Mouse (Mus musculus): Measurements from ENCODE around the gene Rbm34. TPM values are rescaled to one million over a fixed set of nuclear protein-coding genes. Genes with fewer than 3 reads are reported as not detected.

Gene Rbm34
- total and polyA plus RNA-seq, 3 experiments = 24.8 to 42.7 (median 42.3) TPM

GRCm38 (mm10) chr8:126920845-126921244, 50.0 kb downstream of the Rbm34 start:
- H3K4me3 ChIP-seq (replicated peaks in 1 of 3; ENCODE audit: low read depth in 2 of 3, low read length in 2 of 3, poor library complexity in 1 of 3) = no peak overlapping the region

GRCm38 (mm10) chr8:126920386-126920785, 50.5 kb downstream of the Rbm34 start:
- in situ Hi-C loops (cut with MboI; ENCODE audit: low pct_ligation_motif_present, low pct_unique_long_range_greater_than_20kb, low sequenced_read_pairs) = loop anchor here (10.0 kb wide), 1 partner anchor 326 kb away; the partner anchor contains the start of gene Irf2bp2
- Histone ChIP-seq H3K9me3 (replicated peaks; ENCODE audit: low read length) (no peaks in the 10 kb centered on the region), H3K4me1 (ENCODE audit: control insufficient read depth in 1 of 2, insufficient read depth in 2 of 2) (peaks cover 9 to 28% of the 10 kb centered on the region in 2 experiments; a peak in 3 of 4 replicates), H3K27ac (ENCODE audit: insufficient read depth, low read depth) (no peak overlapping the region), H3K4me3 (replicated peaks in 1 of 3; ENCODE audit: low read depth in 2 of 3, low read length in 2 of 3, poor library complexity in 1 of 3) (no peak overlapping the region), H3K79me2 (replicated peaks; ENCODE audit: control insufficient read depth, extremely low read depth, insufficient read depth, poor library complexity, severe bottlenecking) (no peaks in the 10 kb centered on the region), H3K36me3 (replicated peaks in 1 of 2; ENCODE audit: control insufficient read depth in 1 of 2, insufficient read depth in 1 of 2, low read length in 1 of 2) (peaks cover 11 to 45% of the 10 kb centered on the region in 2 experiments), H3K9ac (ENCODE audit: insufficient read depth, low read depth) (peak overlapping the region; percentile 11; the same call in 1 of the 2 replicates), H3K4me2 (ENCODE audit: insufficient read depth, low read depth, poor library complexity, severe bottlenecking) (no peak overlapping the region), H3K27me3 (replicated peaks) (no peaks in the 10 kb centered on the region)
- no peak for DNase-seq (ENCODE audit: extremely low read depth)
- TF ChIP-seq MAFK (IDR thresholded peaks at IDR 0.05; ENCODE audit: insufficient replicate concordance, low read length) = no peak
- TF ChIP-seq POLR2AphosphoS2 (IDR thresholded peaks at IDR 0.05; ENCODE audit: low read depth, low read length) = no peak
- no peak for TF ChIP-seq ZC3H11A (IDR thresholded peaks at IDR 0.05; ENCODE audit: low read depth, low read length)
- TF ChIP-seq BHLHE40 (IDR thresholded peaks at IDR 0.05; ENCODE audit: low read depth, low read length) = no peak
- TF ChIP-seq ETS1 (conservative IDR thresholded peaks at IDR 0.05; ENCODE audit: low read depth, low read length) = no peak
- no peak for TF ChIP-seq SMC3 (IDR thresholded peaks at IDR 0.05; ENCODE audit: low read depth, low read length)
- TF ChIP-seq RAD21 (IDR thresholded peaks at IDR 0.05; ENCODE audit: low read depth, low read length) = no peak
- no peak for TF ChIP-seq MXI1 (IDR thresholded peaks at IDR 0.05; ENCODE audit: low read depth, low read length)
- no peak for TF ChIP-seq ZMIZ1 (IDR thresholded peaks at IDR 0.05; ENCODE audit: low read depth, low read length)
- no peak for TF ChIP-seq CHD2 (IDR thresholded peaks at IDR 0.05; ENCODE audit: low read length)
- TF ChIP-seq ZKSCAN1 (IDR thresholded peaks at IDR 0.05; ENCODE audit: borderline replicate concordance, low read depth, low read length) = no peak
- dilution Hi-C loops (cut with MboI; ENCODE audit: extremely low pct_ligation_motif_present, extremely low pct_unique_long_range_greater_than_20kb, low sequenced_read_pairs) = loop anchor here (25.0 kb wide), 1 partner anchor 433 kb away; the partner anchor contains the start of gene Tarbp1

More at GRCm38 (mm10) chr8:126920845-126921244, 50.0 kb downstream of the Rbm34 start:
- peak; percentile 86 for DNase-seq (ENCODE audit: extremely low read depth)
- Histone ChIP-seq H3K9ac (ENCODE audit: insufficient read depth, low read depth) (peak overlapping the region; percentile 11; the same call in 1 of the 2 replicates), H3K4me2 (ENCODE audit: insufficient read depth, low read depth, poor library complexity, severe bottlenecking) (no peak overlapping the region), H3K27me3 (replicated peaks) (no peaks in the 10 kb centered on the region), H3K27ac (ENCODE audit: insufficient read depth, low read depth) (no peak overlapping the region), H3K79me2 (replicated peaks; ENCODE audit: control insufficient read depth, extremely low read depth, insufficient read depth, poor library complexity, severe bottlenecking) (no peaks in the 10 kb centered on the region), H3K36me3 (replicated peaks in 1 of 2; ENCODE audit: control insufficient read depth in 1 of 2, insufficient read depth in 1 of 2, low read length in 1 of 2) (peaks cover 13 to 49% of the 10 kb centered on the region in 2 experiments), H3K9me3 (replicated peaks; ENCODE audit: low read length) (no peaks in the 10 kb centered on the region), H3K4me1 (ENCODE audit: control insufficient read depth in 1 of 2, insufficient read depth in 2 of 2) (peaks cover 9 to 28% of the 10 kb centered on the region in 2 experiments; a peak in 3 of 4 replicates)
- TF ChIP-seq ZNF384 (IDR thresholded peaks at IDR 0.05; ENCODE audit: low read depth, low read length) (0 out of 2 replicates have a peak, but pooled peaks have one; percentile 29), GABPA (IDR thresholded peaks at IDR 0.05; ENCODE audit: insufficient replicate concordance, low read depth, low read length) (no peak), CTCF (conservative IDR thresholded peaks at IDR 0.05 in 1 of 2, IDR thresholded peaks at IDR 0.05 in 1 of 2; ENCODE audit: low read depth in 2 of 2, low read length in 2 of 2) (peak; percentile 50 to 98), POLR2AphosphoS2 (IDR thresholded peaks at IDR 0.05; ENCODE audit: low read depth, low read length) (no peak), NRF1 (IDR thresholded peaks at IDR 0.05; ENCODE audit: low read depth, low read length) (no peak), IRF4 (IDR thresholded peaks at IDR 0.05; ENCODE audit: low read depth, low read length) (peak; percentile 67), RAD21 (IDR thresholded peaks at IDR 0.05; ENCODE audit: low read depth, low read length) (peak; percentile 98), SMC3 (IDR thresholded peaks at IDR 0.05; ENCODE audit: low read depth, low read length) (peak; percentile 98), ZC3H11A (IDR thresholded peaks at IDR 0.05; ENCODE audit: low read depth, low read length) (peak; percentile 98)
- in situ Hi-C loops (cut with MboI; ENCODE audit: low pct_ligation_motif_present, low pct_unique_long_range_greater_than_20kb, low sequenced_read_pairs) = loop anchor here (10.0 kb wide), 1 partner anchor 326 kb away; the partner anchor contains the start of gene Irf2bp2
- dilution Hi-C loops (cut with MboI; ENCODE audit: extremely low pct_ligation_motif_present, extremely low pct_unique_long_range_greater_than_20kb, low sequenced_read_pairs) = loop anchor here (25.0 kb wide), 1 partner anchor 434 kb away; the partner anchor contains the start of gene Tarbp1

Data from CH12.LX (cell line).